Comparison of ENCODE assay signal across 1 mouse cellular context in the genomic region with DNA sequence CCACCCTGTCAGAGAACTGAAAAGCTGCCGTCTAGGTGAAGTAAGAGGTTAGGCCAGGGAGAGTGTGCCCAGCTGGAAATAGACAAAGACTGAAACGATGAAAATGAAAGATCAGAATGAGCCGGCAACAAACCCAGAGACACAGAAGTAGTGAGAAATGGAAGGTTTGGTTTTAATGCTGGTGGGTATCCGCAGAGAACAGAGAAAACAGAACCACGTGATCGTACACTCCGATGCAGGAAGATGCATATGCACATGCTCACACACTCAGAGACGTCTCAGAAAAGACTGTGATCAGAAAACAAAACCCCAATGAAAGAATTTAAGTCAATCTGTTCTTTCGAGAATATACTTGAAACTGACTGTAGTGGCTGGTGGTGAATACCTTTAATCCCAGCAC.
TF ChIP-seq lines count a peak whose summit lies in the region.

No protein-coding gene starts in this region.

TF ChIP-seq in CH12.LX, 34 proteins besides CTCF, POLR2A, EP300 and RAD21 (continued from another document):
- no peak for TF ChIP-seq NELFE (IDR thresholded peaks at IDR 0.05; ENCODE audit: low read depth, low read length)
- TF ChIP-seq MAFK (IDR thresholded peaks at IDR 0.05; ENCODE audit: insufficient replicate concordance, low read length) = 0 out of 2 replicates have a peak, but pooled peaks have one; percentile 32
- no peak for TF ChIP-seq ZC3H11A (IDR thresholded peaks at IDR 0.05; ENCODE audit: low read depth, low read length)
- peak; percentile 81 for TF ChIP-seq USF2 (conservative IDR thresholded peaks at IDR 0.05; ENCODE audit: low read depth, low read length)
- no peak for TF ChIP-seq ZNF384 (IDR thresholded peaks at IDR 0.05; ENCODE audit: low read depth, low read length)
- no peak for TF ChIP-seq RCOR1 (conservative IDR thresholded peaks at IDR 0.05; ENCODE audit: low read depth, low read length)
- TF ChIP-seq IRF4 (IDR thresholded peaks at IDR 0.05; ENCODE audit: low read depth, low read length) = peak; percentile 30; the same call in 1 of the 2 replicates
TF ChIP-seq in CH12.LX: peak in this region for 10.
